Mouse (Mus musculus): ENCODE measurements around the gene Fam90a1a. TPM values are rescaled to one million over a fixed set of nuclear protein-coding genes. Genes with fewer than 3 reads are reported as not detected.

Gene Fam90a1a
- polyA plus RNA-seq, 1 experiment, result not detected

DNA sequence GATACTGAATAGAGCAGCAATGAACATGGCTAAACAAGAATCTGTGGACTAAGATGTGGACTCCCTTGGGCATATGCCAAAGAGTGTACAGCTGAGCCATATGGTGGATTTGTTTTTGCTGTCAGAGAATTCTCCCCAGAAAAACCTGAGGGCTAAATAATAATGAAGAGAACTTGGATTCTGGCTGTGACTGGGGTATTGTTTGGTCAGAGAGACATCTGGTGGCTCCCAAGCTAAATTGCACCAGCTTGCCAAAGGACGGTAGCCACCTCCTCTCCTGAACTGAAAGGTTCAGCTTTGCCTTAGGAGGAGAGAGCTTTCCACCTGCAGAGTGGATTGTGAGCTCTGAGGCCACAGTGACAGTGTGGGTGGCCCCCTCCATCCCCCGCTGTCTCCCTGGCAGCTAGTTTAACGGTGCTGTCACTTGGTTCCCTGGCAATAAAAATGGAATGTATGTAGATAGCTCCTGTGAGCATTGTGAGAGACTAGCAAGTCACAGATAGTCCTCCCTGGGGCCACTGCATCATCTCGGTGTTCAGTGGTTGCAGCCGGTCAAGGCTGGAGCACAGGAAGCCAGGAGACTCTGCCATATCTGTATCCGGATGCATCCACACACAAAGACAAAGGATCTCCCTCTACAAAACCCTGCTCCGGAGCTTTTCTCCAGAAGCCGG is 23.3 kb downstream of the Fam90a1a start:
- 64% methylated on average over 8 of the region's 8 CpGs for WGBS
- no peak overlapping the region for H3K27ac ChIP-seq (ENCODE audit: insufficient read depth, low read length)
- TF ChIP-seq CTCF (IDR thresholded peaks at IDR 0.05; ENCODE audit: extremely low read depth, insufficient read depth, insufficient read length, insufficient replicate concordance) (no peak), POLR2A (IDR thresholded peaks at IDR 0.05; ENCODE audit: low read depth, low read length) (no peak)
- no peaks in the 10 kb centered on the region for H3K36me3 ChIP-seq (ENCODE audit: control insufficient read depth, insufficient read depth, low read length)
- DNase-seq (ENCODE audit: low read depth in 1 of 2, low spot score in 2 of 2), result no peak
- no peak overlapping the region for H3K4me3 ChIP-seq (ENCODE audit: extremely low read depth, insufficient read depth, insufficient read length)
- H3K27me3 ChIP-seq (ENCODE audit: control insufficient read depth, insufficient read depth, low read length), result no peaks in the 10 kb centered on the region
- no peaks in the 10 kb centered on the region for H3K4me1 ChIP-seq (ENCODE audit: control insufficient read depth, insufficient read depth, insufficient read length)

DNA sequence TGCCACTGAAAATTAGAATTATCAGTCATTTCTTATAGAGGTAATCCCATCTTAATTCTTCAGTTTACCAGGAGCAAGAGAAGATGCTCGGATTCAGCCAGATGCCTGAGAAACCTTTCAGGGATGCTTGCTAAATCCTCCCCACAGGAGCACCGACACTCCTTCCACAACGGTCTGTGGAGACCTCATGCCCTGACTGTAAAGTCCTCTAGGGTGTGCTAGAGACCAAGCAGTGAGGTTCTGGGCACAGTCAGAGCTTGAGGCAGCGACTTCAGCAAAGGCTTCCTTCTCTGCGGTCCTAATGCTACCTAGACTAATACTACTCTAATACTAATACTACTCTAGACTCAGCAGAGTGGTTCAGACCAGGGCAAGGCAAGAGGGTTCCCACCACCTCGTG is 33.7 kb downstream of the Fam90a1a start:
- no peak for TF ChIP-seq POLR2A (IDR thresholded peaks at IDR 0.05; ENCODE audit: low read depth, low read length)
- TF ChIP-seq CTCF (IDR thresholded peaks at IDR 0.05; ENCODE audit: extremely low read depth, insufficient read depth, insufficient read length, insufficient replicate concordance), result peak; percentile 32; the same call in 1 of the 2 replicates
- DNase-seq (ENCODE audit: low read depth in 1 of 2, low spot score in 2 of 2), result no peak

DNA sequence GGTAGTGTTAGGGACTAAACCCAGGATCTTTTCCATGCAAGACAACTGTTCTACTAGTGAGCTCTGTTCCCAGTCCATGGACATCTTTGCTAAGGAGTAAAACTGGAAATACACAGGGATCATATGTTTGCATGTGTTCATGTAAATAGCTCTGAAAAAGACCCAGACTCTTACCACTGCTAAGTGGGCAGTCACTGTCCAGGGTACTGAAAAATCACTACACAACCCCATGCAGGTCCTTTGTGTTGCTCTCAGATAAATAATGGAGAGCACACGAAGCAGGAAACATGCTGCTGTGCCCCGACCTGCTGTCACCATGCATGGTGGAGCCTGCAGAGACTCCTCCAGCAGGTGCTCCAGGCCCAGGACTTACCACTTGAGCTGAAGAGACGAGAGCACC is 36.7 kb downstream of the Fam90a1a start:
- Histone ChIP-seq H3K4me3 (ENCODE audit: extremely low read depth, insufficient read depth, insufficient read length) (no peak overlapping the region), H3K4me1 (ENCODE audit: control insufficient read depth, insufficient read depth, insufficient read length) (no peaks in the 10 kb centered on the region), H3K36me3 (ENCODE audit: control insufficient read depth, insufficient read depth, low read length) (no peaks in the 10 kb centered on the region), H3K27me3 (ENCODE audit: control insufficient read depth, insufficient read depth, low read length) (no peaks in the 10 kb centered on the region), H3K27ac (ENCODE audit: insufficient read depth, low read length) (no peak overlapping the region)
- DNase-seq (ENCODE audit: low read depth in 1 of 2, low spot score in 2 of 2), result no peak
- WGBS, result 37% methylated on average over 3 of the region's 3 CpGs
- TF ChIP-seq CTCF (IDR thresholded peaks at IDR 0.05; ENCODE audit: extremely low read depth, insufficient read depth, insufficient read length, insufficient replicate concordance) (no peak), POLR2A (IDR thresholded peaks at IDR 0.05; ENCODE audit: low read depth, low read length) (no peak)

More for the DNA sequence above, 33.7 kb downstream of the Fam90a1a start:
- 19% methylated on average over 6 of the region's 6 CpGs for WGBS
- H3K4me1 ChIP-seq (ENCODE audit: control insufficient read depth, insufficient read depth, insufficient read length), result no peaks in the 10 kb centered on the region
- H3K4me3 ChIP-seq (ENCODE audit: extremely low read depth, insufficient read depth, insufficient read length), result no peak overlapping the region
- H3K27ac ChIP-seq (ENCODE audit: insufficient read depth, low read length), result no peak overlapping the region
- no peaks in the 10 kb centered on the region for H3K36me3 ChIP-seq (ENCODE audit: control insufficient read depth, insufficient read depth, low read length)
- H3K27me3 ChIP-seq (ENCODE audit: control insufficient read depth, insufficient read depth, low read length), result no peaks in the 10 kb centered on the region

DNA sequence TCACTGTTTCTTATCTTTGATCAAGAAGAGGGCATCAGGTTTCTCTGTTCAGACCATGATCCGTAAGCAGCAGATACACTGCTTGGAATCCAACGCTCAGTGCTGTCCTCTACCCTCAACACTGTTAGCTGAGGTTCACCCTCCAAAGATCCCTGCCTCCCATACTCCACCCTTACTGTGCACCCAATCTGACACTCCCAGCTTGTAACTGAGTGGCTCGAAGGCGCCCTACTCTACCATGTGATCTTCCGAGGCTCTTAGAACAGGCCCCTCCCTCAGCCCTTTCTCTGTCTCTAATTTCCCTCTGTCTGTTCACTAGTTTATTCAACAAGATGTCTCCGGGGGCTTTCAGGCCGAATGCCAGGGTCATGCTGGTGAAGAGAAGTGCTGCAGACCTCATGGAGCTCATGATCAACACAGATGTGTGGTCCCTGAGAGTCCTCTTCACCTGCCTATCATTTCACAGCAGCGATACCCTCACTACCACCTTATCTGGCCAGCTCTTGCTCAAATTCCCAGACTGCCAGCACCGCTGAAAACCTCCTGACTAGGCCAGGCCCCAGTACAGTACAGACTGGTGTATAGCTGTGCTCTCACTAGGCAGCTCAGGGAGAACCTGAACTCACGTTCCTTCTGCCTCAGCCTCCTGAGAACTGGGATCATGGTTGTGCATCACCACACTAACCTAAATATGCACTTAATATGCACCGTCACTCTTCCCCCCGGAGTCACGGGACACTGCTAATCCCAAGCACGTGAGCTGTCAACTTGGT is 46.4 kb downstream of the Fam90a1a start:
- 87% methylated on average over 14 of the region's 14 CpGs for WGBS

DNA sequence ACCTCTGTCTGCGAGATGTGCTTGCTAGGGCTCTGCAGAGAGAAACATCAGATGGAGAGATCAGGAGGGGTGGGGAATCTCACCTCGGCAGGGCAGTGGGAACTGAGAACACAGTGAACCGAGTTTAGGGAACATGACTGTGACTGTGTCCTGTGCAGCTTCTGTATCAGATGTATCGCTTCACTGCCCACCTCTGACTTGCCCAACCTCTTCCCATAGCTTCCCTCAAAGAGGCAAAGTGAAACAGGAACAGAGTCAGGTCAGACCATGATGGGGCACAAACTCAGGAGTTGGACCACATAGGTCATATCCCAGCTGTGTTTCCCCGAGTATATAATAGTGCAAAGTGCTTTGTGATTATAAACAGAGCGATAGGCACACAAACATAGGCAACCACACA is 47.9 kb downstream of the Fam90a1a start:
- H3K36me3 ChIP-seq (ENCODE audit: control insufficient read depth, insufficient read depth, low read length), result no peaks in the 10 kb centered on the region
- no peak overlapping the region for H3K4me3 ChIP-seq (ENCODE audit: extremely low read depth, insufficient read depth, insufficient read length)
- no peak overlapping the region for H3K27ac ChIP-seq (ENCODE audit: insufficient read depth, low read length)
- H3K4me1 ChIP-seq (ENCODE audit: control insufficient read depth, insufficient read depth, insufficient read length), result no peaks in the 10 kb centered on the region
- no peak for TF ChIP-seq CTCF (IDR thresholded peaks at IDR 0.05; ENCODE audit: extremely low read depth, insufficient read depth, insufficient read length, insufficient replicate concordance)
- TF ChIP-seq POLR2A (IDR thresholded peaks at IDR 0.05; ENCODE audit: low read depth, low read length), result no peak
- no peak for DNase-seq (ENCODE audit: low read depth in 1 of 2, low spot score in 2 of 2)
- 65% methylated on average over 6 of the region's 6 CpGs for WGBS
- H3K27me3 ChIP-seq (ENCODE audit: control insufficient read depth, insufficient read depth, low read length), result no peaks in the 10 kb centered on the region

More for the DNA sequence above, 46.4 kb downstream of the Fam90a1a start:
- Histone ChIP-seq H3K36me3 (ENCODE audit: control insufficient read depth, insufficient read depth, low read length) (no peaks in the 10 kb centered on the region), H3K4me1 (ENCODE audit: control insufficient read depth, insufficient read depth, insufficient read length) (no peaks in the 10 kb centered on the region), H3K27ac (ENCODE audit: insufficient read depth, low read length) (no peak overlapping the region), H3K27me3 (ENCODE audit: control insufficient read depth, insufficient read depth, low read length) (no peaks in the 10 kb centered on the region), H3K4me3 (ENCODE audit: extremely low read depth, insufficient read depth, insufficient read length) (no peak overlapping the region)
- no peak for TF ChIP-seq POLR2A (IDR thresholded peaks at IDR 0.05; ENCODE audit: low read depth, low read length)
- TF ChIP-seq CTCF (IDR thresholded peaks at IDR 0.05; ENCODE audit: extremely low read depth, insufficient read depth, insufficient read length, insufficient replicate concordance), result no peak
- no peak for DNase-seq (ENCODE audit: low read depth in 1 of 2, low spot score in 2 of 2)

DNA sequence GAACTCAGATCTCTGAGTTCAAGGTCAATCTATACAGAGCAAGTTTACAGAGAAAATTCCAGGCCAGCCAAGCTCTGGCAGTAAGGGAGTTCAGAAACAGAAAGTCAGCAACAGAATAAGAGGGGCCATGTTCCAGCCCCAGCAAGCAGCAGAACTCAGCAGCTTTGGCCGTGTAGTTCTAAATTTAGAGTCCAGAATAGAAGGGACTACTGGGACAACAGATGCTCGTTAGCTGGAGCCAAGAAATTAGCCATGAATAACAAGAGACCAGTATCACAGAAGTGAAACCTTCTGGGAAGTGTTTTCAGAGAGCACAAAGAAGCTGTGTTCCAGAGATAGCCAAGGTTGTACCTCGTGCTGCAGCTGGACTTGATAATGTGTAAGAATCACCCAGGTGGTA is 50.9 kb downstream of the Fam90a1a start:
- no peak overlapping the region for H3K27ac ChIP-seq (ENCODE audit: insufficient read depth, low read length)
- TF ChIP-seq CTCF (IDR thresholded peaks at IDR 0.05; ENCODE audit: extremely low read depth, insufficient read depth, insufficient read length, insufficient replicate concordance) (no peak), POLR2A (IDR thresholded peaks at IDR 0.05; ENCODE audit: low read depth, low read length) (no peak)
- no peaks in the 10 kb centered on the region for H3K4me1 ChIP-seq (ENCODE audit: control insufficient read depth, insufficient read depth, insufficient read length)
- no peak overlapping the region for H3K4me3 ChIP-seq (ENCODE audit: extremely low read depth, insufficient read depth, insufficient read length)
- WGBS, result 75% methylated on average over 3 of the region's 3 CpGs
- no peaks in the 10 kb centered on the region for H3K27me3 ChIP-seq (ENCODE audit: control insufficient read depth, insufficient read depth, low read length)
- H3K36me3 ChIP-seq (ENCODE audit: control insufficient read depth, insufficient read depth, low read length), result no peaks in the 10 kb centered on the region
- DNase-seq (ENCODE audit: low read depth in 1 of 2, low spot score in 2 of 2), result no peak
